Mouse (Mus musculus) heart, postnatal 14 days (tissue): Measurements from ENCODE around the gene Bpifb6. TPM values are rescaled to one million over a fixed set of nuclear protein-coding genes. Genes with fewer than 3 reads are reported as not detected.

ENCODE experiments used
- DNase-seq, 2 experiments: peaks; one replicate each; pipeline ENCODE4 v3.0.0; 2021 to 2022
- intact Hi-C: fragments of 180-260 bp; cut with DNase I; formaldehyde crosslinking; loops from one replicate; pipeline ENCODE4 v1.15.1; 2025
- total RNA-seq, 2 experiments: library from RNA; stranded (reverse); gene quantifications; 2 replicates each; pipeline ENCODE4 v1.2.3; 2021

The Bpifb6 gene
- total RNA-seq, 2 experiments from 2014 or later: not detected

DNA sequence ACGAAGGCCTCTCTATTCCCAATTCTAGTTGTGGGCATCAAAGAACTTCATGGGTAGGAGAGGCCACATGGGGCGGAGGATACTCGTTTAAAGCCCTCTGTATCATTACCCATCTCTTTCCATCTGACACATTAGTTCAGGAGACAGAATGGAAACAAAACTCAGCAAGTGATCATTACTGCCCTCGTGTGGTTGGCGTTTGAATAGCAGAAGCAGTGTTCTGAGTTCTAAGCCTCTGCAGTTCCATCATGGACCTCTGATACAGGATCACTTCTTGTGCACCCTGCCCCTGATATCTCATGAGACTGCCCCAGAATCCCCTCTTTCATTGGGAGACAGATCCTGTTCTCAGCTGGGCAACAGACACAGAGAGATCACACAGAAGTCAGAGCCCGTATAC lies 52.7 kb downstream of the Bpifb6 start:
- DNase-seq: peak; percentile 40 to 62
- intact Hi-C loops: no loop called here

DNA sequence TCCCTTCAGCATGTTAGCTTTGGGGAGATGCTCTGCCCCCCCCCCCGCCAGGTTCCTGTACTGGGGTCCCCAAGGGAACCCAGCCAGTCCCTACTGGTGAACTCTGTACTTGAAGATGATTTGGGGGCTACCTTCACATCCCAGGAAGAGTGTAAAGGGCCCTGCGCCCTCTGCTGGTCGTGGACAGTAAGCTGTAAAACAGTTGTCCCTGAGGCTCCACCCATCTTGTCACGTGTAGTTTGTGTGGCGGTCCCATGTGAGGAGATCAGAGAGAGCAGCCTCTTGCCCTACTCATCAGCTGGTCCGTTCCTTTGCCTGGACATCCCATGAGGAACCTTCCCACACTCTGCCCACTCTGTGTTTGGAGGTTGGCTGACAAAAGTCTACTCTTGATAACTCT lies 53.6 kb downstream of the Bpifb6 start:
- intact Hi-C loops: no loop called here
- DNase-seq: peak; percentile 15 to 40

Other genes with a start within 250 kb of the Bpifb6 start
- gene Dnmt3c, start 203.7 kb upstream of the Bpifb6 start, total RNA-seq: not detected
- 10 to 100 TPM; 70.1 to 86.8 TPM for gene Mapre1, start 159.1 kb upstream of the Bpifb6 start, total RNA-seq
- gene Efcab8, start 120.5 kb upstream of the Bpifb6 start, total RNA-seq: not detected
- not detected for gene Sun5, start 29.3 kb upstream of the Bpifb6 start, total RNA-seq
- gene Bpifb2, start 25.3 kb upstream of the Bpifb6 start, total RNA-seq: not detected
- gene Bpifb3, start 17.8 kb downstream of the Bpifb6 start, total RNA-seq: not detected
- not detected for gene Bpifb4, start 37.8 kb downstream of the Bpifb6 start, total RNA-seq
- gene Bpifa6, start 74.6 kb downstream of the Bpifb6 start, total RNA-seq: not detected
- not detected for gene Bpifa2, start 107.9 kb downstream of the Bpifb6 start, total RNA-seq
- not detected for gene Bpifa3, start 229.9 kb downstream of the Bpifb6 start, total RNA-seq
- gene Bpifa1, start 242.5 kb downstream of the Bpifb6 start, total RNA-seq: 1 to 10 TPM in 1 of 2 experiments, not detected in 1; 8.4 TPM